Mouse (Mus musculus) spleen, postnatal 0 days (tissue): ENCODE measurements around the gene Vezf1. TPM values are rescaled to one million over a fixed set of nuclear protein-coding genes. Genes with fewer than 3 reads are reported as not detected.

ENCODE experiments used
- polyA plus RNA-seq: library from polyadenylated mRNA; unstranded; fragments of >200 nt; fragmentation: Nextera tagmentation; extraction: Ambion mirVana; gene quantifications from 2 replicates; pipeline ENCODE4 v1.2.1, GENCODE M21; 2015

The Vezf1 gene
- 13.4 and 15.1 TPM in 2 replicates for polyA plus RNA-seq

DNA sequence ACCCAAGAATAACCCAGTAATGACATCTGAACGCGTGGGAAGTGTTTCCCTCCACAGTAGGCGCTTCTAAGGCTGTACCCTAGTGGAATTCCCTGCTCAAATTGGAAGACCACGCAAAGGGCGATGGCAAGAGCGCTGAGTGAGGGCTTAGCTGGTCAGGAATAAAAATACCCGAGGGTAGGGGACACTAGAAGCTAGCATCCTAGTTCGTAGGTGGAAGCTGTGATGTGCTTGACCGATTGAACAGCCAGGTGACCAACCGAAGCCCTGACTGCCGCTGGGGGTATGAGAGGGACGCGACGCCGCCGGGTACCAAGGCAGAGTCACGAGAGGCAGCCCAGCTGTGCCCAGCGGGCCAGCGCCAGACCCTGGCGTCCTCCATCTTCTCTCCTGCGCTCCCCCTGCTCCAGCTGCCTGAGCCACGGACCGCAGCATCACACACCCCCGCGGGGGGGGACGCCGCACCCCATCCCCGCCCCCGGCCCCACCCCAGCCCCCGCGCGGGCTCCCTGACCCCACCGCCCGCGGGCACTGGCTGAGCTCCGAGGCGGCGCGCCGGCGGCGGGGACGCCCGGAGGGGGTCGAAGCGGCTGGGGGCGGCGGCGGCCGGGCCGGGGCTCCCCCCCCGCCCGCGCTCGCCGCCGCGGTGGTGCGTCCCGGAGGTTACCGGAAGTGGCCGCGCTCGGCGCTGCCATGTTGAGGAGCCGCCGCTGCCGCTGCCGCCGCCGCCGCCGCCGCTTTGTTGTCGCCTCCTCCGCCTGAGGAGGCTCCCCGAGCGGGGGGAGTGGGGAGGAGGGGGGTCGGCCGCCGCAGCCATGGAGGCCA is at the start of gene Vezf1:
Vezf1 (plus strand) TSS at position 694 of the 825 bp plus-strand sequence.

DNA sequence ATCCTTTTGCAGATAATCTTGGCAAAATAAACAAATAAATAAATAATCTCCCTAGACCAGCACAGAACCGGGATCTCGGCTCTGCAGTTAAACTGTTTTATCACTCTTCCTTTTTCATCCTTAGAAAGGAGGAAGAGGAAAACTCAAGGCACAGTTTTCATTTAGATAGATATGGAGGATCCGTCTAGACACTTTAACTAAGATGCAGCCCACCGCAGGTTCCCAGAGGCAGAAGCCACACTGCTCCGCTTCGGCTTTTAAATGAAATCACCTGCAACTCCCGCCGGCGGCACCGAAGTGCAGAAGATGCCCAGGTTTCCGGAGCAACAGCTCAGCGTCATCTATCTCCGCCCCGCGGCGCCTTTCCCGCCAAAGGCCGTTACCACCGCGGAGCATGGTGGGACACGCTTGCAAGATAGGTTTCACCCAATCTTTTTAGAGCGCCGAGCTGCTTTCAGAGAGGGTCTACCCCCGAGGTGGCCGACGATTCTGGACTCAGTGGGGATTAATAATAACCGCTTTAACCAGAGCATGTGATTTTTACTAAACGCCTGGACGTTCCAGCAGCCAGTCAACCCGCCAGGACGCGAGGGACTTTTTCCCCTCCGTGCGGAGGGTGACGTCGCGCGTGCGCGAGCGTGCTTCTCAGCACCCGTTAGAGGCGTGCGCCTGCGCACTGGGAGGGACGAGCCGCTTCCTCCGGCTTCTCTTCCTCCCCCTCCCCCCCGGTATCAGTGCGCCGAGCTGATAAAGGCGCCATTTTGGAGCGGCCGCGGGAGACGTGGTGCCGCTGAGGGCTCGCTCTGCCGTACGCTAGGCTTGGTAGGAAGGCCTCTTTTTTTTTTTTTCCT is 20.9 kb upstream of the Vezf1 start, which contains the start of gene Srsf1:
Srsf1 (plus strand) TSS at position 430 of the 851 bp plus-strand sequence.

DNA sequence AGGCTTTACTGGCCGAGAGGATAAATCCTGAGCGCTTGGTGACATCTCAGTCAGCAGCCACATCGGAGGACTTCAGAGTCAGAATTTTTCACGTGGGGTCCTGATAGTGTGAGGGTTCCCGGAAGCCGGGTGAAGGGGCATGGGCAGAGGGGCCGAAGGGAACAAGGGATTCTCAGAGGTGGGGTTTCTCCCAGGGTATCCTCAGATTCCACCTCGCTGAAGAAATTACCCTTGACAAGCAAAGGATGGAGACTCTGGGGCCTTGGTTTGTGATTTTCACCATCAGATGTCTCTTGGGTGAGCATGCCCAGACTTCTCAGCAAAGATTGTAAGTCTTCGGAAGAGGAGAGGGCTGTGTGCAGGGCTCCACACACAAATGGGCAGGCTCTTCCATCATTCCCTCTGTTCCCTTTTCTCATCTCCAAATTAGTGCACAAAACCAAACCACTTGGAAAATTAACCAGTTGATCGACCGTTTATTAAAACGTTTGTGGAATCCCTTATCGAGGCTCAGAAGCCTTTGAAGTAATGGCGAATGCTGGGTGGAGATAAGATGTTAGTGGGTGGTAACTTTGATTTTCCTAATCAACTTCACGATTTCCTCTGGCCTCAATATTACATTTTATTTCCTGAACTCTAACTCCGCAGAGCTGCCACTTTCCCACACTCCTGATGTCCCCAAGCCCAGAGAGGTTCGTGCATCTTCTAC is 30.1 kb downstream of the Vezf1 start, which contains the start of gene Cuedc1:
Cuedc1 (plus strand) TSS at position 38 of the 709 bp plus-strand sequence.

Other genes starting within 250 kb of the Vezf1 start
- not detected in 2 replicates for gene Lpo, start 240.0 kb upstream of the Vezf1 start, polyA plus RNA-seq
- 2.8 and 3.3 TPM in 2 replicates for gene Mks1, start 215.1 kb upstream of the Vezf1 start, polyA plus RNA-seq
- 0.14 and 0.39 TPM in 2 replicates for gene Epx, start 192.7 kb upstream of the Vezf1 start, polyA plus RNA-seq
- not detected in 2 replicates for gene Olfr462, start 176.0 kb upstream of the Vezf1 start, polyA plus RNA-seq
- not detected in 2 replicates for gene Olfr463, start 170.9 kb upstream of the Vezf1 start, polyA plus RNA-seq
- not detected in 2 replicates for gene Olfr464, start 147.3 kb upstream of the Vezf1 start, polyA plus RNA-seq
- 9.7 and 10.4 TPM in 2 replicates for gene Dynll2, start 80.7 kb upstream of the Vezf1 start, polyA plus RNA-seq
- 145 and 160 TPM in 2 replicates for gene Srsf1, start 20.9 kb upstream of the Vezf1 start, polyA plus RNA-seq
- 6.3 and 8.4 TPM in 2 replicates for gene Cuedc1, start 29.8 kb downstream of the Vezf1 start, polyA plus RNA-seq
- 39.6 and 44.6 TPM in 2 replicates for gene Mrps23, start 136.1 kb downstream of the Vezf1 start, polyA plus RNA-seq
- not detected in 2 replicates for gene Ccdc182, start 225.8 kb downstream of the Vezf1 start, polyA plus RNA-seq